Mouse (Mus musculus) bone marrow, adult 2 months (tissue): ENCODE data around the gene Olig3. TPM values are rescaled to one million over a fixed set of nuclear protein-coding genes. Genes with fewer than 3 reads are reported as not detected.

Experiments
- H3K27ac ChIP-seq: fragments of 200-500 bp; 2 replicates; pipeline ENCODE4 v1.5.1; 2012; ENCODE audit warnings: low read depth, mild to moderate bottlenecking, control low read depth, inconsistent platforms, low read length; ENCODE audit not compliant: control insufficient read depth, poor library complexity, insufficient read depth
- H3K4me1 ChIP-seq: fragments of 200-500 bp; 2 replicates; pipeline ENCODE4 v1.6.1; 2011; ENCODE audit warnings: low read length; ENCODE audit not compliant: control insufficient read depth, insufficient read depth
- H3K4me3 ChIP-seq: fragments of 200-500 bp; replicated peaks from 2 replicates; pipeline ENCODE3; 2011; ENCODE audit warnings: mild to moderate bottlenecking, low read depth, low read length, control low read depth; ENCODE audit not compliant: control insufficient read depth
- CTCF ChIP-seq: fragments of 200-500 bp; IDR thresholded peaks from 2 replicates; pipeline ENCODE4 v1.5.1; 2011; ENCODE audit warnings: low read length, control low read depth; ENCODE audit not compliant: control insufficient read depth, insufficient read depth
- POLR2A ChIP-seq: fragments of 200-500 bp; IDR thresholded peaks from 2 replicates; pipeline ENCODE4 v1.6.1; 2011; ENCODE audit warnings: low read depth, mild to moderate bottlenecking, control low read depth, low read length, borderline replicate concordance; ENCODE audit not compliant: control insufficient read depth
- WGBS: fragments of 180-500 bp; shearing (Covaris S2); methylation state at CpG from one replicate; pipeline ENCODE4 v1.1.7; 2018; 5-methylcytosine and 5-hydroxymethylcytosine counted together
- polyA plus RNA-seq: library from polyadenylated mRNA; stranded (reverse); fragments of >200 nt; gene quantifications from 2 replicates; pipeline ENCODE4 v1.2.4, GENCODE M21; 2011; ENCODE audit warnings: low replicate concordance; ENCODE audit not compliant: missing spikeins, insufficient read depth, insufficient read length

Olig3 gene
- polyA plus RNA-seq, 1 experiment, result 2.4 TPM

DNA sequence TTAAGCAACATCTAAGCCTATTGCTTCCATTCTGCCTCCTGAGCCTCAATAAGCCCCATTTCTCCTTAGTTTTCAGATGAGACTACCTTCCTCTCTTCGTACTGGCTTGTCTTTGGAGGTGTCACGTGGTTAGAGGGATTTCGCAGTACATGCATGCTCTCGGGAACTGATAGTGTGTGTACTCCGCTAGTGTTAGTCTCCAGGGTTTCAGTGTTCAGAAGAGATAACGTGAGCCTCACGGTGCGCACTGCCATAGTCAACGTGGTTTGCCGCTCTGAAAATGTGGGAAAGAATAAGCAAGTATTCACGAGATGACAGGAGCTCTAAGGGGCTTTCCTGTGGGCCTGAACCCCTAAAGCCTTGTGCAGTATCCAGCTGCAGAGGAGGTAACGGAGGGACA lies 41.1 kb downstream of the Olig3 start:
- 72% methylated on average over 12 of the region's 12 CpGs for WGBS

GRCm38 (mm10) chr10:19401136-19401535 lies 44.8 kb downstream of the Olig3 start:
- 53% methylated on average over 5 of the region's 5 CpGs for WGBS

More for the DNA sequence above, 41.1 kb downstream of the Olig3 start:
- H3K4me3 ChIP-seq, result no peak overlapping the region
- TF ChIP-seq CTCF (no peak), POLR2A (no peak)
- H3K4me1 ChIP-seq, result no peaks in the 10 kb centered on the region
- no peak overlapping the region for H3K27ac ChIP-seq

DNA sequence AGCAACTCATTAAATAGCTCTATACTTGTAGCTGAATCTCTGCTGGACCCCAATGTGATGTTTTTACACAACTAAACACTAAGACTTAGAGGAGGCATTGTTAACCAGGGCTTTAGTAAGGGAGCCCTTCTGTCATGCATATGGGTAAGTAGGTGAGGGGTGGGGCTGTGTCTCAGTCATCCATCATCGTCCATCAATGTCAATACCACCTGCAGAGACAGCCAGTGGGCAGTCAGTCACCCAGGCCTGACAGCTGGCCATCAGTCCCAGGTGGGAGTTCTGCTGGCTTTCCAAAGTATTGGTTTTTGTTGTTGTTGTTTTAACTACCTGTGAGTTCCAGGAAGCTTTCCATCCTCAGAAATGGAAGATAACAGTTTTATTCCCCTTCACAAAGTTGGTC lies 48.1 kb downstream of the Olig3 start:
- Histone ChIP-seq H3K27ac (no peak overlapping the region), H3K4me3 (no peak overlapping the region), H3K4me1 (no peaks in the 10 kb centered on the region)
- WGBS, result 60% methylated on average over 1 of the region's 1 CpGs
- TF ChIP-seq CTCF (no peak), POLR2A (no peak)

More at GRCm38 (mm10) chr10:19401136-19401535, 44.8 kb downstream of the Olig3 start:
- Histone ChIP-seq H3K27ac (no peak overlapping the region), H3K4me1 (no peaks in the 10 kb centered on the region), H3K4me3 (no peak overlapping the region)
- no peak for TF ChIP-seq CTCF
- TF ChIP-seq POLR2A, result no peak

DNA sequence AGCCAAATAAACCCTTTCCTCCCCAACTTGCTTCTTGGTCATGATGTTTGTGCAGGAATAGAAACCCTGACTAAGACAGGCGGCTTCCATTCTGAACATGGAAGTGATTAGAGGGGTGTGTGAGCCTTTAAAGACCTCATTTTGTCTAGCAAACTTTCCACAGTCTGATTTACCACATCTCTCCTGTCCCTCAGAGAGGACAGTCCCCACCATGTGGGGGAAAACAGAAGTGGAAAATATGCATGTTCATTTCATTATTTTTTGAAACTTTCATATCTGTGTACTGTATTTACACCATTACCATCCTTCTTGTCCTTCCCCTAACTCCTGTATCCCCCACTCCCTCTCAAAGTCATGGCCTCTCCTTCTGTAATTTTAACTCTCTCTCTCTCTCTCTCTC lies 49.6 kb downstream of the Olig3 start:
- no peak for TF ChIP-seq CTCF
- no peak for TF ChIP-seq POLR2A
- WGBS, result 68% methylated on average over 1 of the region's 1 CpGs

GRCm38 (mm10) chr10:19407168-19407567 lies 50.8 kb downstream of the Olig3 start:
- H3K27ac ChIP-seq, result no peak overlapping the region
- 70% methylated on average over 3 of the region's 3 CpGs for WGBS
- no peaks in the 10 kb centered on the region for H3K4me1 ChIP-seq
- H3K4me3 ChIP-seq, result no peak overlapping the region
- TF ChIP-seq CTCF, result no peak
- TF ChIP-seq POLR2A, result no peak

More for the DNA sequence above, 49.6 kb downstream of the Olig3 start:
- no peak overlapping the region for H3K4me3 ChIP-seq
- H3K4me1 ChIP-seq, result no peaks in the 10 kb centered on the region
- H3K27ac ChIP-seq, result no peak overlapping the region

Other genes with a start within 250 kb of the Olig3 start
- gene Ifngr1, start 235.4 kb downstream of the Olig3 start, polyA plus RNA-seq, result 32.1 and 78.0 TPM in 2 replicates